Comparison of ENCODE assay signal across 22 mouse cellular contexts in the genomic region with DNA sequence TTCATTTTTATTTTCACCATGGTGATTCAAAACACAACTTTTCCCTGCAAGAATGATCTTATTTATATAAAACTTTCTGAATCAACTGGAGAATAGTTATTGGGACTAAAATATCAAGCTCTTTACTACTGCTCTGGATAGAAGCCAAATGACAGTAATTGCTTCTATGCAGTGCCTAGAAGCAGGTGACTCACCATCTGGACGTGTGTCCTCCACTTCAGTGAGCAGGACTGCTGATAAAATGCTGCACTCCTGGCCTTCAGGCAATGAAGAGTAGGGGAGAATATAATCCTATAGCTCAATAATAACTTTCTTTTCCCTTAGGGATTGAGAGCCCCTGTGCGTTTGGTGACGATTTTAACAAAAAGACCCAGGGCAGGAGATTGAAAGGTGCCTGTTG.
DNase-seq lines count a peak whose midpoint lies in the region; ATAC-seq and TF ChIP-seq lines count a peak whose summit lies in the region.
"Had no signal": no experiment of that assay in that cellular context is flagged by ENCODE, and none has a peak within 500 bp of the region (broad histone marks: within the 10 kb centered on the region; RNA-seq: fewer than 3 reads in every experiment).

No protein-coding gene starts in this region.

- H3K4me3 ChIP-seq in hindbrain, postnatal 0 days (ENCODE audit: low read length): no peak overlapping the region
- no peak overlapping the region for H3K4me3 ChIP-seq in hindbrain, embryonic 10.5 days
- H3K4me3 ChIP-seq in neural tube, embryonic 15.5 days (replicated peaks): no peak overlapping the region
- H3K4me3 ChIP-seq: embryonic facial prominence, embryonic 15.5 days; forebrain, embryonic 10.5 days; gastrocnemius, adult 2 months; limb, embryonic 13.5 days; liver, embryonic 13.5 days had no signal

- no peaks in the 10 kb centered on the region for H3K27me3 ChIP-seq in hindbrain, postnatal 0 days (ENCODE audit: insufficient read depth, low read length)
- H3K27me3 ChIP-seq in hindbrain, embryonic 10.5 days (ENCODE audit: insufficient read depth, poor library complexity, severe bottlenecking): no peaks in the 10 kb centered on the region
- H3K27me3 ChIP-seq in neural tube, embryonic 15.5 days (replicated peaks): no peaks in the 10 kb centered on the region
- H3K27me3 ChIP-seq: embryonic facial prominence, embryonic 15.5 days; limb, embryonic 13.5 days; liver, embryonic 13.5 days had no signal

- TF ChIP-seq CTCF in hindbrain, postnatal 0 days (IDR thresholded peaks at IDR 0.05; ENCODE audit: low read depth): no peak
- TF ChIP-seq CTCF in brain, embryonic 14.5 days (IDR thresholded peaks at IDR 0.05; ENCODE audit: borderline replicate concordance, extremely low read depth, insufficient read depth, insufficient read length): no peak

- no peak overlapping the region for H3K27ac ChIP-seq in hindbrain, postnatal 0 days
- no peak overlapping the region for H3K27ac ChIP-seq in hindbrain, embryonic 10.5 days
- H3K27ac ChIP-seq in neural tube, embryonic 15.5 days (replicated peaks): no peak overlapping the region
- H3K27ac ChIP-seq: embryonic facial prominence, embryonic 15.5 days; forebrain, embryonic 10.5 days; gastrocnemius, adult 2 months; limb, embryonic 13.5 days; liver, embryonic 13.5 days had no signal

- peak; percentile 46 for DNase-seq in adrenal gland, adult 2 months
- DNase-seq in adrenal gland, postnatal 14 days: no peak
- DNase-seq in hindbrain, postnatal 0 days (ENCODE audit: low spot score): peak; percentile 64
- DNase-seq in hindbrain, embryonic 10.5 days (ENCODE audit: low spot score): no peak
- DNase-seq in brain, embryonic 14.5 days (ENCODE audit: low read depth): peak; percentile 41
- peak; percentile 5 to 10 for DNase-seq in cerebellum, postnatal 36 days
- DNase-seq: embryo, embryonic 11 days; gastrocnemius, adult 2 months; heart, adult 18-20 months; heart, postnatal 36 days; kidney, adult 11 months; liver, embryonic 13.5 days; lung, embryonic 14.5 days; lung, postnatal 36 days; right cerebral cortex, adult 18-20 months; thymus, postnatal 14 days had no signal

- H3K4me1 ChIP-seq in hindbrain, postnatal 0 days (ENCODE audit: insufficient read depth, low read length): no peaks in the 10 kb centered on the region
- no peaks in the 10 kb centered on the region for H3K4me1 ChIP-seq in hindbrain, embryonic 10.5 days (replicated peaks)
- H3K4me1 ChIP-seq in neural tube, embryonic 15.5 days: no peaks in the 10 kb centered on the region
- H3K4me1 ChIP-seq: embryonic facial prominence, embryonic 15.5 days; forebrain, embryonic 10.5 days; limb, embryonic 13.5 days; liver, embryonic 13.5 days had no signal

- ATAC-seq in hindbrain, postnatal 0 days: no peak
- ATAC-seq in neural tube, embryonic 15.5 days (ENCODE audit: low FRiP score): no peak
- ATAC-seq: CD4-positive, CD25-positive, alpha-beta regulatory T cell, adult 4 months; midbrain, embryonic 16.5 days had no signal

- no peaks in the 10 kb centered on the region for H3K36me3 ChIP-seq in hindbrain, postnatal 0 days (ENCODE audit: insufficient read depth, low read length)
- no peaks in the 10 kb centered on the region for H3K36me3 ChIP-seq in hindbrain, embryonic 10.5 days
- no peaks in the 10 kb centered on the region for H3K36me3 ChIP-seq in neural tube, embryonic 15.5 days
- H3K36me3 ChIP-seq: embryonic facial prominence, embryonic 15.5 days; forebrain, embryonic 10.5 days; limb, embryonic 13.5 days; liver, embryonic 13.5 days had no signal

- no peaks in the 10 kb centered on the region for H3K9me3 ChIP-seq in hindbrain, postnatal 0 days (ENCODE audit: low read length)
- no peaks in the 10 kb centered on the region for H3K9me3 ChIP-seq in hindbrain, embryonic 10.5 days
- H3K9me3 ChIP-seq in neural tube, embryonic 15.5 days (replicated peaks): no peaks in the 10 kb centered on the region
- H3K9me3 ChIP-seq: embryonic facial prominence, embryonic 15.5 days; forebrain, embryonic 10.5 days; limb, embryonic 13.5 days; liver, embryonic 13.5 days had no signal

- no peak overlapping the region for H3K4me2 ChIP-seq in hindbrain, postnatal 0 days (ENCODE audit: low read depth, low read length)
- H3K4me2 ChIP-seq in neural tube, embryonic 15.5 days: no peak overlapping the region
- H3K4me2 ChIP-seq: embryonic facial prominence, embryonic 15.5 days; limb, embryonic 13.5 days; liver, embryonic 13.5 days; lung, embryonic 14.5 days had no signal

- TF ChIP-seq POLR2A in brain, embryonic 14.5 days (IDR thresholded peaks at IDR 0.05; ENCODE audit: borderline replicate concordance, extremely low read depth, insufficient read depth, insufficient read length, poor library complexity, severe bottlenecking): no peak

- 62% methylated on average over 3 of the region's 3 CpGs for WGBS in hindbrain, postnatal 0 days
- 86% methylated on average over 3 of the region's 3 CpGs for WGBS in hindbrain, embryonic 10.5 days
- 59% methylated on average over 3 of the region's 3 CpGs for WGBS in neural tube, embryonic 15.5 days

- no peak overlapping the region for H3K9ac ChIP-seq in hindbrain, postnatal 0 days (replicated peaks; ENCODE audit: low read length)
- H3K9ac ChIP-seq in neural tube, embryonic 15.5 days (replicated peaks): no peak overlapping the region
- H3K9ac ChIP-seq: embryonic facial prominence, embryonic 15.5 days; limb, embryonic 13.5 days; liver, embryonic 13.5 days; lung, embryonic 14.5 days had no signal

Comparison
In these comparisons a context has a peak if more than half of its experiments do, and no peak if none do; other contexts are left out.
1. DNase-seq: peak in adrenal gland, adult 2 months (single experiment), hindbrain, postnatal 0 days (single experiment), brain, embryonic 14.5 days (single experiment) and cerebellum, postnatal 36 days (2 of 2); none in adrenal gland, postnatal 14 days (single experiment) and hindbrain, embryonic 10.5 days (single experiment).